Mouse (Mus musculus) heart, adult 2 months (tissue): Measurements from ENCODE around the gene Hoxa6.

Experiments used
- CTCF ChIP-seq: fragments of 200-600 bp; IDR thresholded peaks from 2 replicates; pipeline ENCODE4 v1.8.1; 2022; ENCODE audit warnings: antibody characterized with exemption, mild to moderate bottlenecking, moderate library complexity
- POLR2A ChIP-seq: fragments of 200-500 bp; IDR thresholded peaks from 2 replicates; pipeline ENCODE4 v1.6.1; 2011; ENCODE audit warnings: mild to moderate bottlenecking, low read depth, low read length, control low read depth; ENCODE audit not compliant: insufficient read depth

GRCm38 (mm10) chr6:52184668-52185067 lies 23.9 kb downstream of the Hoxa6 start:
- TF ChIP-seq POLR2A (no peak), CTCF (no peak)
